Mouse (Mus musculus) cortical plate, adult 2 months (tissue): ENCODE measurements around the gene Igfbp5.

Experiments
- CTCF ChIP-seq: fragments of 200-500 bp; IDR thresholded peaks from 2 replicates; pipeline ENCODE4 v1.5.1; 2011; ENCODE audit warnings: mild to moderate bottlenecking, control low read depth, low read length; ENCODE audit not compliant: insufficient read depth; ENCODE audit errors: extremely low read depth
- POLR2A ChIP-seq: fragments of 200-500 bp; IDR thresholded peaks from 2 replicates; pipeline ENCODE4 v1.6.1; 2011; ENCODE audit warnings: mild to moderate bottlenecking, low read length, control low read depth; ENCODE audit not compliant: insufficient read depth; ENCODE audit errors: extremely low read depth

GRCm38 (mm10) chr1:72842666-72843459, 31.8 kb downstream of the Igfbp5 start:
- TF ChIP-seq CTCF (no peak), POLR2A (no peak)
